Mouse (Mus musculus): ENCODE measurements at regions not wholly inside any gene's neighbourhood (a gene's known extent, or its start where the extent isn't known, plus 50 kb on each side); places are given as distances from the start of the nearest gene placed in this dataset.

GRCm38 (mm10) chr6:93623541-93623940, 660.2 kb downstream of the Magi1 start:
- Histone ChIP-seq H3K4me1 (replicated peaks; ENCODE audit: low read depth, low read length) (peaks cover 29% of the 10 kb centered on the region), H3K4me3 (replicated peaks; ENCODE audit: low read length) (no peak overlapping the region), H3K36me3 (ENCODE audit: insufficient read depth, low read length) (no peaks in the 10 kb centered on the region), H3K9me3 (ENCODE audit: low read length) (no peaks in the 10 kb centered on the region), H3K27me3 (ENCODE audit: insufficient read depth, low read length) (no peaks in the 10 kb centered on the region; the same call in 1 of the 2 replicates)
- TF ChIP-seq NANOG (IDR thresholded peaks at IDR 0.05; ENCODE audit: borderline replicate concordance, low read length) (no peak), POU5F1 (IDR thresholded peaks at IDR 0.05; ENCODE audit: borderline replicate concordance, low read length) (no peak), CTCF (conservative IDR thresholded peaks at IDR 0.05; ENCODE audit: low read length) (no peak)

GRCm38 (mm10) chr6:93616926-93617325, 666.8 kb downstream of the Magi1 start:
- peaks cover 5% of the 10 kb centered on the region for H3K4me1 ChIP-seq (replicated peaks; ENCODE audit: low read depth, low read length)
- TF ChIP-seq NANOG (IDR thresholded peaks at IDR 0.05; ENCODE audit: borderline replicate concordance, low read length) (no peak), CTCF (conservative IDR thresholded peaks at IDR 0.05; ENCODE audit: low read length) (no peak), POU5F1 (IDR thresholded peaks at IDR 0.05; ENCODE audit: borderline replicate concordance, low read length) (no peak)
- H3K27me3 ChIP-seq (ENCODE audit: insufficient read depth, low read length): no peaks in the 10 kb centered on the region
- H3K4me3 ChIP-seq (replicated peaks; ENCODE audit: low read length): no peak overlapping the region
- peaks cover 12% of the 10 kb centered on the region for H3K9me3 ChIP-seq (ENCODE audit: low read length)
- no peaks in the 10 kb centered on the region for H3K36me3 ChIP-seq (ENCODE audit: insufficient read depth, low read length)

DNA sequence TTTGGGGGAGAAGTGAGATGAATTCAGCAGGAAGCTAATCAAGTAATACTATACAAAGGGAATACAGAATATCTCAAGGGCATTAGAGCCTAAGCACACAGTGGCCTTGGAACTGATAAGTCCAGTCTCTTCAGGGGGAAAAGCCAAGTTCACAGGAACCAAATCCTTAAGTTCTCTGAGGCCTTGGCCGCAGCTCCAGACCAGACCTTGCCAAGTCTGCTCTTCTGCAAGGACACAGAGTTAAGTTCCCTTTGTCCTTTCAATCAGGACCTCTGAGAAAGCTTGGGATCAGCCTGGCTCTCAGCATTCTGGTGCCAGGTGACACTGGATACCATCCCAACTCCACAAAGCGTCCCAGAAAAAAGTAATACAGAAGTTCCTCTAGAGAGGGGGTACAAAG, 657.1 kb upstream of the Adamts9 start:
- Histone ChIP-seq H3K9me3 (ENCODE audit: low read length) (peaks cover 3% of the 10 kb centered on the region; the same call in 1 of the 2 replicates), H3K27me3 (ENCODE audit: insufficient read depth, low read length) (no peaks in the 10 kb centered on the region), H3K4me3 (replicated peaks; ENCODE audit: low read length) (no peak overlapping the region), H3K36me3 (ENCODE audit: insufficient read depth, low read length) (no peaks in the 10 kb centered on the region), H3K4me1 (replicated peaks; ENCODE audit: low read depth, low read length) (peaks cover 4% of the 10 kb centered on the region)
- TF ChIP-seq POU5F1 (IDR thresholded peaks at IDR 0.05; ENCODE audit: borderline replicate concordance, low read length) (no peak), CTCF (conservative IDR thresholded peaks at IDR 0.05; ENCODE audit: low read length) (no peak), NANOG (IDR thresholded peaks at IDR 0.05; ENCODE audit: borderline replicate concordance, low read length) (no peak)

DNA sequence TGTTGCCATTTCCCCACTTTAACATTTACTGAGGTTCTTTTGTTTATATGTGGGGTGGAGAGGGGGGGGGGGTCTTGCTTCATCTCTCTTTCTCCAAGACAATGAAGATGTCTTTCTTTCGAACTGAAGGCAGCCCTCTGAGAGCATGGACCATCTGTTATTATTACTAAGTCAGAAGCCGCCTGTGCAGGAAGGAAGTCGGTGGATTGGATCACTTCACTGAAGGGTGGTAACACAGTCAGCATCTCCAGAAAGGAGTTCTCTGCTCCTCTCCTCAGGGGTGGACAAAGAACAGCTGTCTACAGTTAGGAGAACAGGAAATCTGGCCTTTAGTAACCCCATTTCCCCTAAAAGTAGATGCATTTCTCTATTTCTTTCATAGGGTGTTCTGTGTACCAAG, 656.1 kb upstream of the Adamts9 start:
- Histone ChIP-seq H3K4me1 (replicated peaks; ENCODE audit: low read depth, low read length) (no peaks in the 10 kb centered on the region), H3K4me3 (replicated peaks; ENCODE audit: low read length) (no peak overlapping the region), H3K27me3 (ENCODE audit: insufficient read depth, low read length) (no peaks in the 10 kb centered on the region), H3K9me3 (ENCODE audit: low read length) (peaks cover 3% of the 10 kb centered on the region; the same call in 1 of the 2 replicates), H3K36me3 (ENCODE audit: insufficient read depth, low read length) (no peaks in the 10 kb centered on the region)
- TF ChIP-seq POU5F1 (IDR thresholded peaks at IDR 0.05; ENCODE audit: borderline replicate concordance, low read length): no peak
- no peak for TF ChIP-seq CTCF (conservative IDR thresholded peaks at IDR 0.05; ENCODE audit: low read length)
- TF ChIP-seq NANOG (IDR thresholded peaks at IDR 0.05; ENCODE audit: borderline replicate concordance, low read length): no peak

- H3K36me3 ChIP-seq (ENCODE audit: insufficient read depth, low read length): no peaks in the 10 kb centered on the region
- H3K4me3 ChIP-seq (replicated peaks; ENCODE audit: low read length): no peak overlapping the region
- TF ChIP-seq POU5F1 (IDR thresholded peaks at IDR 0.05; ENCODE audit: borderline replicate concordance, low read length) (no peak; the same call in 1 of the 2 replicates), CTCF (conservative IDR thresholded peaks at IDR 0.05; ENCODE audit: low read length) (no peak), NANOG (IDR thresholded peaks at IDR 0.05; ENCODE audit: borderline replicate concordance, low read length) (peak; percentile 85)
- peaks cover 13% of the 10 kb centered on the region; the same call in 1 of the 2 replicates for H3K4me1 ChIP-seq (replicated peaks; ENCODE audit: low read depth, low read length)
- no peaks in the 10 kb centered on the region for H3K9me3 ChIP-seq (ENCODE audit: low read length)
- no peaks in the 10 kb centered on the region for H3K27me3 ChIP-seq (ENCODE audit: insufficient read depth, low read length)
These were observed 646.6 kb upstream of the Adamts9 start for GRCm38 (mm10) chr6:93589935-93590334.

- TF ChIP-seq POU5F1 (IDR thresholded peaks at IDR 0.05; ENCODE audit: borderline replicate concordance, low read length): no peak
- no peak for TF ChIP-seq CTCF (conservative IDR thresholded peaks at IDR 0.05; ENCODE audit: low read length)
- TF ChIP-seq NANOG (IDR thresholded peaks at IDR 0.05; ENCODE audit: borderline replicate concordance, low read length): no peak
- H3K9me3 ChIP-seq (ENCODE audit: low read length): no peaks in the 10 kb centered on the region
These were observed 643.6 kb upstream of the Adamts9 start for GRCm38 (mm10) chr6:93586871-93587270.

DNA sequence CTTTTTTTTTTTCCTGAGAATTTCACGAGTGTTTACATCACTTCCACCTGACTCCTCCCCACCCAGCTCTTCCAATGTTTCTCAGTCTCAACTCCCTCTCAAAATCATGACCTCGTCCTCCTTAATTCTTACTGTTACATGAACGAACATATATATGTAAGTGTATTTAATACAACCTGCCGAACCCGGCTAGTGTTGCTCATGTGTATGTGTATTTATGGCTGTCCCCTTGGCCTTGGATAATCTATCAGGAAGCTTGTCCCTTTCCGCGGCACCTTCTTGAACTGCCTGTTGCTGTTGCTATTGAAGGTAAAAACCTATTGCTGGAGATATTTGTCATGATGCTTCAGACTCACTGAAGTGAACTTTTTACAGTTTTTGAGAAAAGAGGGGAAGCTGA, 637.8 kb upstream of the Adamts9 start:
- Histone ChIP-seq H3K36me3 (ENCODE audit: insufficient read depth, low read length) (no peaks in the 10 kb centered on the region), H3K9me3 (ENCODE audit: low read length) (no peaks in the 10 kb centered on the region), H3K4me1 (replicated peaks; ENCODE audit: low read depth, low read length) (no peaks in the 10 kb centered on the region), H3K27me3 (ENCODE audit: insufficient read depth, low read length) (no peaks in the 10 kb centered on the region), H3K4me3 (replicated peaks; ENCODE audit: low read length) (no peak overlapping the region)
- TF ChIP-seq NANOG (IDR thresholded peaks at IDR 0.05; ENCODE audit: borderline replicate concordance, low read length) (no peak), CTCF (conservative IDR thresholded peaks at IDR 0.05; ENCODE audit: low read length) (no peak), POU5F1 (IDR thresholded peaks at IDR 0.05; ENCODE audit: borderline replicate concordance, low read length) (no peak)

More at GRCm38 (mm10) chr6:93586871-93587270, 643.6 kb upstream of the Adamts9 start:
- H3K4me1 ChIP-seq (replicated peaks; ENCODE audit: low read depth, low read length): peaks cover 13% of the 10 kb centered on the region; the same call in 1 of the 2 replicates
- no peaks in the 10 kb centered on the region for H3K36me3 ChIP-seq (ENCODE audit: insufficient read depth, low read length)
- H3K4me3 ChIP-seq (replicated peaks; ENCODE audit: low read length): no peak overlapping the region
- H3K27me3 ChIP-seq (ENCODE audit: insufficient read depth, low read length): no peaks in the 10 kb centered on the region

DNA sequence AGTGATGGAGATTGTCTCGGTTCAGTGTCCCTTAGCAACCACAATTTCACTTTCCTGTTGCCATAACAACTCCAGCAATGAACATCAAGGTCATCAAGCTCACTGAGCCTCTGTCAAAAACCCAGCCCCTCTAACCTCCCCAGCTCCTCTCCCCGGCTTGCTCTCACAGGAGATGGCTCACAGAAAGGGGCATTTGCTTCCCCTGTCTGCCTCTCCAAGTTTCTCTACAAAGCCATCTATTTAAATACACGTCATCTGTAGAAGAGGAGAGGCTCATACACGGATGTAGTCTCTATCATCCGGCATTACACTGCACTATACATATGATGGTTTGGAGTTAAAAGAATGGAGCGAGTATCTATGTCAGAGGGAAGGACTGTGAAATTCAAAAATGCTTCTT, 637.4 kb upstream of the Adamts9 start:
- Histone ChIP-seq H3K27me3 (ENCODE audit: insufficient read depth, low read length) (no peaks in the 10 kb centered on the region), H3K9me3 (ENCODE audit: low read length) (no peaks in the 10 kb centered on the region), H3K4me1 (replicated peaks; ENCODE audit: low read depth, low read length) (no peaks in the 10 kb centered on the region), H3K4me3 (replicated peaks; ENCODE audit: low read length) (no peak overlapping the region), H3K36me3 (ENCODE audit: insufficient read depth, low read length) (no peaks in the 10 kb centered on the region)
- TF ChIP-seq CTCF (conservative IDR thresholded peaks at IDR 0.05; ENCODE audit: low read length) (no peak), POU5F1 (IDR thresholded peaks at IDR 0.05; ENCODE audit: borderline replicate concordance, low read length) (no peak), NANOG (IDR thresholded peaks at IDR 0.05; ENCODE audit: borderline replicate concordance, low read length) (0 out of 2 replicates have a peak, but pooled peaks have one; percentile 6)

- H3K27me3 ChIP-seq (ENCODE audit: insufficient read depth, low read length): no peaks in the 10 kb centered on the region; the same call in 1 of the 2 replicates
- TF ChIP-seq POU5F1 (IDR thresholded peaks at IDR 0.05; ENCODE audit: borderline replicate concordance, low read length): no peak
- TF ChIP-seq NANOG (IDR thresholded peaks at IDR 0.05; ENCODE audit: borderline replicate concordance, low read length): peak; percentile 61; the same call in 1 of the 2 replicates
- TF ChIP-seq CTCF (conservative IDR thresholded peaks at IDR 0.05; ENCODE audit: low read length): no peak
- no peaks in the 10 kb centered on the region for H3K36me3 ChIP-seq (ENCODE audit: insufficient read depth, low read length)
- H3K4me1 ChIP-seq (replicated peaks; ENCODE audit: low read depth, low read length): no peaks in the 10 kb centered on the region
- H3K9me3 ChIP-seq (ENCODE audit: low read length): no peaks in the 10 kb centered on the region
- H3K4me3 ChIP-seq (replicated peaks; ENCODE audit: low read length): no peak overlapping the region
These were observed 632.0 kb upstream of the Adamts9 start for GRCm38 (mm10) chr6:93575249-93575648.
